Mouse (Mus musculus): ENCODE results near the gene Cyp26b1.

GRCm38 (mm10) chr6:84534944-84535343, 58.8 kb downstream of the Cyp26b1 start:
- TF ChIP-seq POLR2A (IDR thresholded peaks at IDR 0.05; ENCODE audit: borderline replicate concordance, insufficient read depth, low read length) (no peak), CTCF (IDR thresholded peaks at IDR 0.05; ENCODE audit: borderline replicate concordance, insufficient read depth, low read depth, low read length) (no peak)

Measured in cerebellum, adult 2 months (tissue).